Mouse (Mus musculus) left cerebral cortex, postnatal 10 days (tissue): ENCODE data around the gene Sgta. TPM values are rescaled to one million over a fixed set of nuclear protein-coding genes. Genes with fewer than 3 reads are reported as not detected.

Experiments used
- DNase-seq, 2 experiments: peaks; one replicate each; pipeline ENCODE4 v3.0.0; 2021 to 2022; ENCODE audit warnings: low spot score in 2 of 2, mixed read lengths in 1 of 2; ENCODE audit errors: extremely low spot score in 1 of 2
- intact Hi-C: fragments of 180-260 bp; cut with DNase I; formaldehyde crosslinking; loops from one replicate; pipeline ENCODE4 v1.15.1; 2025
- total RNA-seq, 2 experiments: library from RNA; stranded (reverse); gene quantifications; 2 replicates each; pipeline ENCODE4 v1.2.3; 2021

Gene Sgta
- 100 to 1,000 TPM; 187 to 196 TPM for total RNA-seq

- intact Hi-C loops, result no loop called here
- DNase-seq, result peak; percentile 98 to 100
Observed at GRCm38 (mm10) chr10:81059603-81060543, at the start of gene Sgta. Gene Sgta (minus strand): TSS chr10:81060181.

GRCm38 (mm10) chr10:81106113-81106721, 46.2 kb upstream of the Sgta start:
- intact Hi-C loops, result no loop called here
- DNase-seq, result peak; percentile 75 to 90

GRCm38 (mm10) chr10:81105565-81106112, 45.7 kb upstream of the Sgta start, which contains the start of gene Map2k2:
Gene Map2k2 (plus strand): TSS chr10:81105915.
- intact Hi-C loops, result no loop called here
- peak; percentile 93 to 99 for DNase-seq

DNA sequence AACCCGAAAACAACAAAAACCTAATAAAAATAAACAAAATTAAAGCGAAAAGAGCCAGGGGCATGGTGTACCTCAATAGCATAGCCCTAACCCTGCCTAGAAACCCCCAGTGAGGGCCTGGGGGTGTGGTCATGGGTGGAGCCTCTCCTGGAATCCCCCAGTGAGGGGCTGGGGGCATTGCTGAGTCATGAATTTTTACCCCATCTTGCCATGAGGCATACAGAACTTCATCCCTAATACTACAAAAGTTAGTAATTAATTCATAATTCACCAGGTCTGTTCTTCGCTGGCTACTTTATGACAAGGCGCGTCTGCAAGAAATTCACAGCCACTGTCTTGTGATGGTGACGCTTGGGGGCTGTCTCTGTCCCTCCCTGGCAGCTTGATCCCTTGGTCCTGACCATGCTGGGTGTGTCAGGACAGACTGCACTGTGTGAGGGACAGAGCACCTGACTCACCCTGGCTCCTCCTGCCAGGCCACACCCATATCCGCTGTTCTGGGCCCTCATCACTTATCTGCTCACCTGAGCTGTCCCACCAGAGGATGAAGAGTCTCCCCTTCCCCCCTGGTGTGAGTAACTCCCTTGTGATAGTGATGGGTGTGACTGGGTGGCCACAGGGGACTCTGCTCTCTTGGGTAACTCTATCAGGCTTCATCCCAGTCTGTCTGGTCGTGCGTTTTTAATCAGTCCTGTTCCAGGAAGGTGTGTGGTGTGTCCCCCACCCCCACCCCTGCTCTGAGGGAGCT, 35.1 kb upstream of the Sgta start:
- intact Hi-C loops, result no loop called here
- no peak for DNase-seq

- intact Hi-C loops, result no loop called here
- DNase-seq, result no peak
Observed at GRCm38 (mm10) chr10:81092465-81093250, 32.7 kb upstream of the Sgta start.

- intact Hi-C loops, result no loop called here
- no peak for DNase-seq
Observed at GRCm38 (mm10) chr10:81090621-81091020, 30.6 kb upstream of the Sgta start.

GRCm38 (mm10) chr10:81089216-81089615, 29.2 kb upstream of the Sgta start:
- DNase-seq, result peak; percentile 56 to 65
- intact Hi-C loops, result no loop called here

DNA sequence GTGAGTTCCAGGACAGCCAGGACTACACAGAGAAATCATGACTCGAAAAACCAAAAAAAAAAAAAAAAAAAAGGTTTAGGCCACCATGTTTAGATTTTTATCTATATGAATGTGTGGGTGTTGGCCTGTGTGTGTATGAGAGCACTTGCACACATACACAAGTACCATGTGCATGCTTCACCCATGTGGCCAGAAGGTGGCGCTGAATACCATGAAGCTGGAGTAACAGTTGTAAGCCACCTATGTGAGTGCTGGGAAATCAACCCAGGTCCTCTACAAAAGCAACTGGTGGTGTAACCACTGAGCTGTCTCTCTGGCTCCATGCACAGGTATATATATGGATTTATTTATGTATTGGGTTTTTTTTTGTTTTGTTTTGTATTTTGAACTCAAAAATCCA, 27.0 kb upstream of the Sgta start:
- intact Hi-C loops, result no loop called here
- no peak for DNase-seq

DNA sequence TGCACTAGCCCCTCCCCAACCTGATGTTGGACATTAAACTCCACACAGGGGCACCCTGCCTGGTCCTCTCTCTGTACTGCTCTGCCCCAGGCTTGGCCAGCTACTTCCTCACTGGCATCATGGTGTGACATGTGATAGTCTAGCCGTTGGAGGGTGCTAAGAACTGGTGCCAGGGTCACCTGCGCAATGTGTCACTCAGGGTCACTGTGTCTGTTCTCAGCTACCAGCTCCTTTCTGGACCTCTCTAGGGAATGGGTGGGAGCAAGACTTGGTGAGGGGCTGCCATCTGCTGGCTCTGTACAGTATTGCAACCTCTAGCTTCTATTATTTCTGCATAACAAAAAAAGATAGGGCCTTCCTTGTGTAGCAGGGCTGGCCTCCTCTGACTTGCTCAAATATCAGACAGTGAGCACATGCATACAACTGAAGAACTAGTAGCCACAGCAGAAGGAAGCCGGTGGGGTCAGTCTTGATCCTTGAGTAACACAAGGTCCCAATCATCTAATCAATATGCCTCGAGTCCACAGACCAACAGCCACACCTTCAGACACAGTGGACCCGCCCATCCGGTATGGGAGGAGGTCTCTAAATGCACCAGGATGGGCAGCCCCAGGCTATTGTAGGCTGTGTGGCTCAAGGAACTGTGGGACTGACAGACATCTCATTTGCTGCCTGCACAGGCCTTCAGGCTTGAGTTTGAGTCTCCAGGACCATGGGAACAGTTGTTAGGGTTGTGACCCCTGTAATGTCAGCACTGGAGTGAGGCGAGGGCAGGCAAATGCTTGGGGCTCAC, 22.4 kb upstream of the Sgta start:
- intact Hi-C loops, result loop anchor here (5.0 kb wide), 1 partner anchor 85 kb away; no protein-coding TSS in a partner anchor
- peak; percentile 61 to 70 for DNase-seq

- intact Hi-C loops, result loop anchor here (5.0 kb wide), 1 partner anchor 83 kb away; no protein-coding TSS in a partner anchor
- no peak for DNase-seq
Observed at GRCm38 (mm10) chr10:81080008-81080655, 20.2 kb upstream of the Sgta start.

GRCm38 (mm10) chr10:81077916-81078315, 17.9 kb upstream of the Sgta start:
- intact Hi-C loops, result no loop called here
- no peak for DNase-seq

GRCm38 (mm10) chr10:81076356-81076755, 16.4 kb upstream of the Sgta start:
- no peak for DNase-seq
- intact Hi-C loops, result no loop called here

- DNase-seq, result no peak
- intact Hi-C loops, result no loop called here
Observed at GRCm38 (mm10) chr10:81075734-81076133, 15.8 kb upstream of the Sgta start.

DNA sequence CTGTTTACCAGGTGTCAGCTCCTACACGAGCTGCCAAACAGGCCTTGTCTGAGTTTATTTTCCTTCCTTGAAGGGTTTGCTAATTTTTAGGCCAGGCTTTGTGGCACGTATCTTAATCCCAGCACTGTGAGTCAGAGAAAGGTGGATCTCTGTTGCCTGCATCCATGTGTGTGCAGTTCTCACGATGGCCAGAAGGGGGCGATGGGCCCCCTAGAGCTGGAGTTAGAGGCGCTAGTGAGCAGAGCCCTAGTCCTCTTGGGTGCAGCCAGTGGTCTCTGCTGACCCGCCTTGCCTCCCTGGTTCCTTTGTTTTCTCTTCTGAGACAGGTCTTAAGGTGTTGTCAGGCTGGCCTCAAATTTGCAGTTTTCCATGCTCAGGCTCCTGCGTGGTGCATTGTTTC, 13.5 kb upstream of the Sgta start:
- intact Hi-C loops, result no loop called here
- no peak for DNase-seq

DNA sequence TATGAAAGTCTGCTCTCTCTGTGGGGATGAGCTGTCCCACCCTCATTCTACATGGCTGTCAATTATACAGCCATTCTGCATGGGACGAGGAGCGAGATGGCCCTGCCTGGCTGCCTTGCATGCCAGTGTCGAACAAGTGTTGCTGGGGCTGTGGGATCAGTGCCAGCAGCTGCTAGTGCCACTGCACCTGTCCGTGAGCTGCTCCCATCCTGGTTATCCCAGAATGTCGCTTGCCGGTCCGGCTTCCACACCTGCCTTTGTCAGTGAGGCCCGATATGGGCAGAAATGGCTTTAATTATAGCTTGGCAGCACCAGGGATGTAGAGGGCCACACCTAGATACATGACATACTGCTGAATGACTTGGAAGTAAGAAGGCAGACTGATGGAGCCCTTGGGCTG, 12.3 kb upstream of the Sgta start:
- DNase-seq, result no peak
- intact Hi-C loops, result no loop called here

- peak; percentile 98 to 99 for DNase-seq
- intact Hi-C loops, result no loop called here
Observed at GRCm38 (mm10) chr10:81069836-81070235, 9.9 kb upstream of the Sgta start, which contains the start of gene Thop1. Gene Thop1 (plus strand): TSS chr10:81070035.

- no peak for DNase-seq
- intact Hi-C loops, result no loop called here
Observed at GRCm38 (mm10) chr10:81068706-81069105, 8.7 kb upstream of the Sgta start.
